Mouse (Mus musculus): ENCODE data around the gene Gm1113. TPM values are rescaled to one million over a fixed set of nuclear protein-coding genes. Genes with fewer than 3 reads are reported as not detected.

Gene Gm1113
- polyA plus RNA-seq, 1 experiment from 2014 or later = not detected

- Histone ChIP-seq H3K27me3 (no peaks in the 10 kb centered on the region), H3K9me3 (no peaks in the 10 kb centered on the region), H3K4me3 (no peak overlapping the region), H3K36me3 (peaks cover 19% of the 10 kb centered on the region), H3K9ac (no peak overlapping the region), H3K27ac (replicated peaks) (no peak overlapping the region), H3K4me1 (replicated peaks) (peaks cover 17% of the 10 kb centered on the region), H3K4me2 (no peak overlapping the region)
- WGBS = 39% methylated on average over 7 of the region's 7 CpGs
- no peak for ATAC-seq (ENCODE audit: low read depth)
Measured at GRCm38 (mm10) chr9:35493033-35493732, 24.9 kb downstream of the Gm1113 start.

- H3K36me3 ChIP-seq = peaks cover 31% of the 10 kb centered on the region
- 82% methylated on average over 11 of the region's 11 CpGs for WGBS
- no peak for ATAC-seq (ENCODE audit: low read depth)
Measured at GRCm38 (mm10) chr9:35491109-35491866, 26.8 kb downstream of the Gm1113 start.

GRCm38 (mm10) chr9:35488496-35488895, 29.6 kb downstream of the Gm1113 start:
- Histone ChIP-seq H3K27ac (replicated peaks) (no peak overlapping the region), H3K4me2 (no peak overlapping the region), H3K9ac (no peak overlapping the region), H3K9me3 (no peaks in the 10 kb centered on the region), H3K4me3 (no peak overlapping the region), H3K36me3 (peaks cover 47% of the 10 kb centered on the region), H3K27me3 (no peaks in the 10 kb centered on the region), H3K4me1 (replicated peaks) (no peaks in the 10 kb centered on the region)
- ATAC-seq (ENCODE audit: low read depth) = no peak
- 84% methylated on average over 4 of the region's 4 CpGs for WGBS

More at GRCm38 (mm10) chr9:35491109-35491866, 26.8 kb downstream of the Gm1113 start:
- Histone ChIP-seq H3K27ac (replicated peaks) (no peak overlapping the region), H3K9me3 (no peaks in the 10 kb centered on the region), H3K4me3 (no peak overlapping the region), H3K4me2 (no peak overlapping the region), H3K4me1 (replicated peaks) (peaks cover 12% of the 10 kb centered on the region), H3K27me3 (no peaks in the 10 kb centered on the region), H3K9ac (no peak overlapping the region)

DNA sequence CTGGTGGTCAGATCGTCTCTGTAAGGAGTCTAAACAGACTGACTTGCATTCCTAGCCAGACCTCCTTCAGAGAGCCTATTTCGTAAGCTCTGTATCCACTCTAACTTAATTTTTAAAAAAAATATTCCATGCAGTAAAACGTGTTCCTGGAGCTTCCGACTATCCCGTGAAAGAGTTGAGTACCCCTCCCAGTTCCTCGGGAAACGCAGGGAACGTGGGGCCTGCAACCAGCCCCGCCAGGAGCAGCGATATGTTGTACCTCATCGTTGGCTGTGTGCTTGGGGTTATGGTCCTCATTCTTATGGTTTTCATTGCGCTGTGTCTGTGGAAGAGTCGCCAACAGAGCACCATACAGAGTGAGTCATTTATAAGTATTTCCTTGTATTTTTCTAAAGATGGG, 31.5 kb downstream of the Gm1113 start:
- Histone ChIP-seq H3K4me2 (no peak overlapping the region), H3K27me3 (no peaks in the 10 kb centered on the region), H3K4me1 (replicated peaks) (peaks cover 2% of the 10 kb centered on the region; the same call in 1 of the 2 replicates), H3K9ac (no peak overlapping the region), H3K27ac (replicated peaks) (no peak overlapping the region), H3K36me3 (peaks cover 53% of the 10 kb centered on the region), H3K4me3 (no peak overlapping the region), H3K9me3 (no peaks in the 10 kb centered on the region)
- WGBS = 84% methylated on average over 13 of the region's 13 CpGs
- ATAC-seq (ENCODE audit: low read depth) = no peak

DNA sequence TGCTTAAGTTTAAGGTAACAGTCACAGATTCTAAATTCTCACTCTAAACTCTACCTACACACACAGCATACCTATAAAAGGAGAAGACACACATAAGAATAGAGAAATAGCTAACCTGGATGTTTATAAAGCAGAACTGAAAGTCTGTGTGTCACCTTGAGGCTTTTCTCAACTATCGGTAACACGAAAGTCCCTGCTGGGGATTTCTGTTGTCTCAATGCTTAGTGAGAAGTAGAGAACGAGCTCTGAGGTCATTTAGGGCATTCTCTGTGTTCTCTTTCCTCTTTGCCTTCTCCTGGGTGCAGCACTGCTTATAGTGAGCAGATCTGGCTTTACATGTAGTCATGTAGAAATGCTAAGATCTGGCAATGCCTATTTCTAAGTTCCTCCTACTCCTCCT, 34.1 kb downstream of the Gm1113 start:
- no peak overlapping the region for H3K4me3 ChIP-seq
- no peaks in the 10 kb centered on the region for H3K9me3 ChIP-seq
- no peaks in the 10 kb centered on the region for H3K27me3 ChIP-seq
- H3K4me1 ChIP-seq (replicated peaks) = peaks cover 2% of the 10 kb centered on the region; the same call in 1 of the 2 replicates
- WGBS = 87% methylated on average over 3 of the region's 3 CpGs
- no peak overlapping the region for H3K4me2 ChIP-seq
- no peak overlapping the region for H3K9ac ChIP-seq
- H3K27ac ChIP-seq (replicated peaks) = no peak overlapping the region
- H3K36me3 ChIP-seq = peaks cover 44% of the 10 kb centered on the region
- no peak for ATAC-seq (ENCODE audit: low read depth)

- 72% methylated on average over 13 of the region's 13 CpGs for WGBS
- Histone ChIP-seq H3K27ac (replicated peaks) (no peak overlapping the region), H3K9me3 (no peaks in the 10 kb centered on the region), H3K27me3 (no peaks in the 10 kb centered on the region), H3K4me2 (no peak overlapping the region), H3K4me1 (replicated peaks) (peaks cover 2% of the 10 kb centered on the region; the same call in 1 of the 2 replicates), H3K9ac (no peak overlapping the region), H3K4me3 (no peak overlapping the region), H3K36me3 (peaks cover 38% of the 10 kb centered on the region)
- no peak for ATAC-seq (ENCODE audit: low read depth)
Measured at GRCm38 (mm10) chr9:35482014-35482898, 35.8 kb downstream of the Gm1113 start.

DNA sequence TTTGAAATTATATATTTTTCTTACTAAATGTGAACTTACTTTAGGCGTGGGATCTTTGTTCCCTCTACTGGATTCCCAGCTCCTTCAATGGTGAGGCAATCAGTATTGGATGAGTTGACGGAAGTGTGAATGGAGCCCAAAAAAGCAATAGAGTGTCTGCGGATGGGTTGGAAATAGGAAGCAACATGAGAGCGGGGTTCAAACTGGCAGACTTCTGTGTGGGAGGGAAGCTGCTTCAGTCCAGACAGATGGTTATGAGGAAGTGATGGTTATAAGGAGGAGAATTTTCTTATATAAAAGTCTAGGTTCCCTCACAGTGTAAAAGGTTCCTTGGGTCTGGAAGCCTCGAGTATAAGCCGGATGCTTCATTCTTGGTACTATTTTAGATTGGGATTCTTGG, 38.6 kb downstream of the Gm1113 start:
- Histone ChIP-seq H3K4me3 (no peak overlapping the region), H3K9me3 (no peaks in the 10 kb centered on the region), H3K27ac (replicated peaks) (no peak overlapping the region), H3K36me3 (peaks cover 40% of the 10 kb centered on the region), H3K9ac (no peak overlapping the region), H3K4me2 (no peak overlapping the region), H3K27me3 (no peaks in the 10 kb centered on the region), H3K4me1 (replicated peaks) (peaks cover 2% of the 10 kb centered on the region; the same call in 1 of the 2 replicates)
- ATAC-seq (ENCODE audit: low read depth) = no peak
- 93% methylated on average over 6 of the region's 6 CpGs for WGBS

DNA sequence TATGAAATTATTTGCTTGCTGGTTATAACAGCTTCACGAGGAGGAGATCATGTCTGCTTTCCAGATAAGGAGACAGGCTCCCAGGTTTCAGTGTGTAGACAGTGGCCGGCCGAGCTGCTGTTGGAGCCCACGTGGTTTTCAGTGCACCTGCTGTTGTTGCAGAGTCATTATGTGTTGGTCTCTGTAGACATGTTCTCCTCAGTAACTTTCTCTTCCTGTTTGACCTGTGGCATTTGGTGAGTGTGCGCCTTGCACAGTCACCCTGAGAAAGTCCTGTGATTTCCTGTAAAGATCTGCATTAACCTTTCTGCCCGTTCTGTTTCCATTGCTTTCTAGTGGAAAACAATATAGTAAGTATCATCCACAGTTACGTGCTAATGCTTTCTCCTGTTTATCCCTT, 42.7 kb downstream of the Gm1113 start:
- Histone ChIP-seq H3K9me3 (no peaks in the 10 kb centered on the region), H3K4me2 (no peak overlapping the region), H3K27ac (replicated peaks) (no peak overlapping the region), H3K36me3 (peaks cover 58% of the 10 kb centered on the region), H3K4me3 (no peak overlapping the region), H3K4me1 (replicated peaks) (no peaks in the 10 kb centered on the region), H3K9ac (no peak overlapping the region), H3K27me3 (no peaks in the 10 kb centered on the region)
- WGBS = 91% methylated on average over 7 of the region's 7 CpGs
- ATAC-seq (ENCODE audit: low read depth) = no peak

DNA sequence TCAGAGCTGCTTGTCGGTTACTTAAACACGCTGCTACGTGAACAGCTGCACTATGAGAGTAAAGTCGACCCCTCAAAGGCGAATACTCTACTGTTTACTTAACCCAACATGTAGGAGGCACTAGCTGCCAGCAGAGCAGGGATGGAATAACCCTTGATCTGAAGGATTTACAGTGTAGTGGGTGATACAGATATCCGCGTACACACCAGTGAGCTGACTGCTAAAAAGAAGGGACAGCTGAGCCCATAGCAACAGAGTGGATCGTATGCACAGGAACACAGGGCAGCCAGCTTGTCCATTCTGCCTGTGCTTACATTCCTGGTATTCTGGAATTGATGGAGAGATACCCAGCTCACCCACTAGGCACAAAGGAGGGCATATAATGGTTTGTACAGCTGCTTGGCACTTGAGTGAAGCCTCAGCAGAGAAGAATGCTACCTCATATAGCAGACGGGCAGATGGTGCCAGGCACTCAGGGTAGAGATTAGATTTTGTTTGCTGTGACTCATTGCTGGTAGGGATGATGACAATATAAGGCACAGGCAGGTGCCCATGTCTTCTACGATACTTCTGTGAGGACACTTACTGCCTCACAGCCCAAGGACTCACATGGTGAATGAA, 43.9 kb downstream of the Gm1113 start:
- no peak overlapping the region for H3K4me3 ChIP-seq
- H3K27ac ChIP-seq (replicated peaks) = no peak overlapping the region
- H3K9me3 ChIP-seq = no peaks in the 10 kb centered on the region
- no peak overlapping the region for H3K9ac ChIP-seq
- ATAC-seq (ENCODE audit: low read depth) = no peak
- no peaks in the 10 kb centered on the region for H3K27me3 ChIP-seq
- H3K36me3 ChIP-seq = peaks cover 61% of the 10 kb centered on the region
- 77% methylated on average over 10 of the region's 10 CpGs for WGBS
- no peak overlapping the region for H3K4me2 ChIP-seq
- H3K4me1 ChIP-seq (replicated peaks) = no peaks in the 10 kb centered on the region

- Histone ChIP-seq H3K27ac (replicated peaks) (no peak overlapping the region), H3K36me3 (peaks cover 42% of the 10 kb centered on the region), H3K9ac (no peak overlapping the region), H3K27me3 (no peaks in the 10 kb centered on the region), H3K4me3 (no peak overlapping the region), H3K4me2 (no peak overlapping the region), H3K4me1 (replicated peaks) (0 out of 2 replicates have a peak, but pooled peaks cover 3% of the 10 kb centered on the region), H3K9me3 (no peaks in the 10 kb centered on the region)
- ATAC-seq (ENCODE audit: low read depth) = no peak
Measured at GRCm38 (mm10) chr9:35468913-35469312, 49.2 kb downstream of the Gm1113 start.

- H3K9ac ChIP-seq = no peak overlapping the region
- H3K27me3 ChIP-seq = no peaks in the 10 kb centered on the region
- H3K36me3 ChIP-seq = peaks cover 38% of the 10 kb centered on the region
- H3K4me1 ChIP-seq (replicated peaks) = 0 out of 2 replicates have a peak, but pooled peaks cover 3% of the 10 kb centered on the region
- no peak overlapping the region for H3K4me2 ChIP-seq
- no peak overlapping the region for H3K4me3 ChIP-seq
- no peak for ATAC-seq (ENCODE audit: low read depth)
- no peaks in the 10 kb centered on the region for H3K9me3 ChIP-seq
- 67% methylated on average over 8 of the region's 8 CpGs for WGBS
- H3K27ac ChIP-seq (replicated peaks) = no peak overlapping the region
Measured at GRCm38 (mm10) chr9:35467264-35467817, 50.7 kb downstream of the Gm1113 start.
